Mouse (Mus musculus): ENCODE measurements around the gene Il1f8.
"Not testable (repeated sequence)": the region's sequence is repeated elsewhere in the genome, so short reads cannot be mapped to it uniquely, and the experiment has no call there.

Gene Il1f8

DNA sequence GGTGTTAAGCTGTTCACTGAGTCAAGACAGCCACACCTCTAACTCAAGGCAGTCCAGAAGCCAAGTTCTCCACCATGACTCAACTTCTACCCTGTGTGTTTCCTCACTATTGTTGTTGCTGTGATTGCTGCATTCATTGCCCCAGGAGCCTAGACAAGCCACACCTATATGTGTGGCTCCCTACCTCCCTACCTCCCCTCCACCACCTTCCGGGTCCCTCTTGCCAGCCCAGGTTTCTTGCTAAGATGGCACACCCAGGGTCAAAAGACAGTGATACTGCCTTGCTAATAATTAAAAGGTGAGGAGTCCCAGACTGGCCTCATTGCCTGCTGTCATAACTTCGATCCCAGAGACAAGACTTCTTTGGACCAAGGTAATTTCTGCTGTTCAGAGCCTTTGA is at the start of gene Il1f8:
TSS of gene Il1f8 (plus strand) at position 301 of the 400 bp plus-strand sequence.
- DNase-seq: no peak

- DNase-seq: no peak
Measured at GRCm38 (mm10) chr2:24103619-24104289, 49.2 kb upstream of the Il1f8 start.

DNA sequence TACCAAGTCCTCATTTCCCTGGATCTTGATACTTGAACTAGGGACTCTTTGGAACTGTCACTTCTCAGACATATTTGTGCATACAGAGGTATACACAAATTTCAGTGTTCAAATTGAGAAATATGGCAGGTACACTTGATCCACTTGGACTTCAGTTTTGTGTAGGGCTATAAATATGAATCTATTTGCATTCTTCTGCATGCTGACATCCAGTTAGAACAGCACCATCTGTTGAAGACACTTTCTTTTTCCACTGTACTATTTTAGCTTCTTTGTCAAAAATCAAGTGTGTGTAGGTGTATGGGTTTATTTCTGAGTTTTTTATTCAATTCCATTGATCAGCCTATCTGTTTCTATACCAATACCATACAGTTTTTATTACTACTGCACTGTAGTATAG is 43.9 kb upstream of the Il1f8 start:
- DNase-seq: no peak

DNA sequence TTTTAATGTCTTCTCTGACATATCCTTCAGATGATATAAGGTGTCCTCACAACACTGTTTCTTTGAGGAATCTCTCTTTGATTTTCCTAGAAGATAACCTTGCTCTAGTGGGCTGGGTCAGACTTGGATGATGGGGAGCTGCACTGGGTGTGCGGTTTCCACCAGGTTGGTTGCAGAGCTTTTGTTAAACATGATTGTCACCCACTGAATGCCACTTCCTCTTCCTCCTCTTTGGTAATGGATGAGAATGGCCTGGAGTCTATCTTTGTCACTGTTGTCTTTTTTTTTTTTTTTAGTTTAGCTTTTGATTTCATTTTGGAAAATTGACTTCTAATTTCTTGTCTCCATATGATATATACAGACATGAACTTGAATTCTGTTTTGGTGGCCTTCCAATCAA is 18.6 kb upstream of the Il1f8 start:
- DNase-seq: no peak

DNA sequence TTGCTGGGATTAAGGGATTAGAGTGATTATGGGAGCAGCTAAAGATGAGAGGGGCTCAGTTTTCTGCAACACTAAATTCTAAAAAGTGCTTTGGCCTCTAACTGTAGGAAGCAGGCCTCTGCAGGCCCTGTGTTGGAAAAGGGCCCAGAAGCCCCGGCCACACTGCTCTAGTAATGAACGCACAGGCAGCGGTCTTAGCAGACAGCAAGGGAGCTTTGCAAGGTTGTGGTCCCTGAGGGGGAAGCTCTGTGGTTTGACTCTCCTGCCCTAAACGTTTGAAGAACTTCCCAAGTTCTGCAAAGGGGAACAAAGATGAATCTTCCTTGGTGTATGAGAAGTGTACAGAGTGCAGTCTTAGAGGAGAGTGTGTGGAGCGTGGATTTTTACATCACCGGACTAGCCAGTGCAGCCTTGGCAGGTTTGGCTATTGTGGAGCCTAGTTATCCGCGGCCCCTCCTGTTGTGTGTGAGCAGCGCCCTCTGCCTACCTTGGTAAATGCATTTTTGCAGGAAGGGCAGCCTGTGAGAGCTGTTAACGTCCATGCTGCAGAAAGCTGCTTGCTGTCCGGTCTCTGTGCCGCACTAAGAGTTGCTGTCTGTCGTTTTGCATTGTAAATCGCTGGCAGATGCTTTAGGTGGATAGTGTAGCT is 28.8 kb downstream of the Il1f8 start:
- not testable (repeated sequence) for DNase-seq

GRCm38 (mm10) chr2:24182423-24183147 is 29.6 kb downstream of the Il1f8 start:
- not testable (repeated sequence) for DNase-seq

GRCm38 (mm10) chr2:24184092-24184491 is 31.1 kb downstream of the Il1f8 start:
- not testable (repeated sequence) for DNase-seq

GRCm38 (mm10) chr2:24186176-24186575 is 33.2 kb downstream of the Il1f8 start, which contains the start of gene Il1f9:
TSS of gene Il1f9 (plus strand) at chr2:24186476.
- no peak for DNase-seq

DNA sequence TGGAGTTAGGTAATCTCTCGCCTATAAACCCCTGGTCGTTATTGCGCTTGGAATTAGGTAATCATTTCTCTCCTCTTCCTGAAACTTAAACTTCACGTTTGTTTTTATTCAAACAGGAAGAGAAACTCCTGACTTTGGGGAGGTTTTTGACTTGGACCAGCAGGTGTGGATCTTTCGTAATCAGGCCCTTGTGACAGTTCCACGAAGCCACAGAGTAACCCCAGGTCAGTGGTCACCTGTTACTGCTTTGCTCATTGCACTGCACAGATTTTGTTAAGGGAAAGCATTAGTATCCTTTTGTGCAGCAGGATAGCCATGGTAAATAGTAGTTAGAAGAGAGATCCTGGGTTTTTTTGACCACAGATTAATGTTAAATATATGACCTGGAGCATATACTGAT is 34.6 kb downstream of the Il1f8 start:
- no peak for DNase-seq

DNA sequence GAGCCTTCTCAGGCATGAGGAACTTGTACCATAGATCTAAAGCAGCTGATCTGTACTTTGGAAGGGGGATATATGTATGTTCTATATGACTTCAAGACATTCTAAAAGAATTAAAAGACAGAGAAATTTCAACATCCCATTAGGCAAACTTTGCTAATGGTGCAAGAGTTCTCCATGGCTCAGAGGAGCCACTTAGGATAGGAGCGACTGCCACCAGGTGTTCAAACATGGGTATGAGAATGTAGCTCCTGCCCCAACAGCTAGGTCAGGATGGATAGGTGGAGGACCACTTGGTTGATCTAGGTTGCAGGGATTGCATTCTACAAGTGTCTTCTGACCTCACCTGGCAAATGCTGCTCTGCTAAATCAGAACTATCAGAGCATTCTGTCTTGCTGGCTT is 35.2 kb downstream of the Il1f8 start:
- DNase-seq: no peak
